Mouse (Mus musculus) retina, postnatal 1 day (tissue): ENCODE results near the gene Olfr103.

Experiments
- DNase-seq: peaks from one replicate; pipeline ENCODE4 v3.0.0-alpha.2; 2012

The Olfr103 gene

DNA sequence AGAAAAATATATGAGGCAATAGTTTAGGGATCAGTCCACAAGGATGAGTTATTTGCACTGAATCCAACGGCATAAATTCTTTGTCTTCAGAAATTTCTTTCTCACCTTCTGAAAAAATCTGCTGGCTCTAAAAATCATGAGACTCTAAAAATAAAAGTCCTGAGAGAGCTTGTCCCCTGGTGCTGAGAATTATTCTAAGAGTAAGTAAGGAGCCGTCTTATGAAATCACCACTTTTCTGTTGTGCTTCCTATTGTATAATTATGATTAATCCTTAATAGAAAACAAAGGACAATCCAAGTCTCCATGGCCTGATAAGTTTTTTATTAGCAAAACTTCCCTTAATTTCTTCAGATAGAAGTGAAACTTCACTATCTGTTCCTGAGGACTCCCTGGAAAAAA is at the start of gene Olfr103:
Gene Olfr103, minus strand, starts transcription at position 101 of the 400 bp plus-strand sequence.
- DNase-seq: no peak

DNA sequence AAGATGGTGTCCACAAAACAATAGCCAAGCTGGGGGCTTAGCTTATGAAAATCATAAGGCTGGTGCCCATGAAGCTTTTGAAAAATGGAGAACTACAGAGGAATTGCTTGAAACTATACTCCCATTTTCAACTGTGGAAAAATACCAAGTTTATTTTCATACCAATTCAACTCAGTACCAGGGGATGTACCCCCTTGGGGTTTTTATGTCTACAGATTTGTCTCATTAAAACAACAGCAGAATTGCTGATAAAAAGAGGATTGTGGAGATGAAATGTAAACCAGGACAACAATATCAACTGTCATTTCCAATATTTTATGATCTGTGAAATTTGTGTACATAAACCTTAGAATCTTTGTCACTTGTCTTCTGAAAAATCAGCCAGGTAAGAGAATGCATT is 39.2 kb upstream of the Olfr103 start, which contains the start of gene Olfr105-ps:
Gene Olfr105-ps, plus strand, starts transcription at position 301 of the 400 bp plus-strand sequence.
- DNase-seq: no peak

DNA sequence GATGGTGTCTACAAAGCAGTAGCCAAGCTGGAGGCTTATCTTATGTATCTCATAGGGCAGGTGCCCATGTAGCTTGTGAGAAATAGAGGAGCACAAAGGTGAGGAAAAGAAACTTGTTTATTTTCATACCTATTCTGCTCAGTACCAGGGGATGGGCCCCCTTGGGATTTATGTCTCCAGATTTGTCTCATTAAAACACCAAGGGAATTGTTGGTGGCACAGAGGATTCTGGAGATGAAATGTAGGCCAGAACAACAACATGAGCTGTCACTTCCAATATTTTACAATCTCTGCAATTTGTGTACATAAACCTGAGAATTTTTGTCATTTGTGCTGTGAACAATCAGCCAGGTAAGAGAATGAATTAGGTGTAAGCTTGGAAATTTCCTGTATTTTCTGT is 19.8 kb upstream of the Olfr103 start, which contains the start of gene Olfr104-ps:
Gene Olfr104-ps, plus strand, starts transcription at position 301 of the 400 bp plus-strand sequence.
- DNase-seq: no peak

DNA sequence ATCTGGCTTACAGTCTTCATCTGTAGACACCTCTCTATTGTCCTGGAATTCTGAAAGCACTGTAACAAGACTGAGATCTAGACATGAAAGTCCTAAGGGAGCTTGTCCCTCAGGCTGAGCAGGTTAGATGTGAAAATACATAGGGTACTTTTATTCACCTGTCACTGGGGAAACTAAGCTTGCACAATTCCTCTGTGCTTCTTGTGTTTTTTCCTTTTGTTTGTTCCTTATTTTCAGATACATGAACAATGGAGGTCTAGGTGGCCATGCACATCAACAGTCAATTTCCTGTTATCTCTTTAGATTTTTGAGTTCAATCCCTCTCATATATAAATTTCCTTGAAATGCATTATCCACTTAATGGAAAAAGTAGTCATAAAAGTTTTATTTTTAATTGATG is 22.5 kb downstream of the Olfr103 start, which contains the start of gene Olfr102:
Gene Olfr102, minus strand, starts transcription at position 101 of the 400 bp plus-strand sequence.
- no peak for DNase-seq

DNA sequence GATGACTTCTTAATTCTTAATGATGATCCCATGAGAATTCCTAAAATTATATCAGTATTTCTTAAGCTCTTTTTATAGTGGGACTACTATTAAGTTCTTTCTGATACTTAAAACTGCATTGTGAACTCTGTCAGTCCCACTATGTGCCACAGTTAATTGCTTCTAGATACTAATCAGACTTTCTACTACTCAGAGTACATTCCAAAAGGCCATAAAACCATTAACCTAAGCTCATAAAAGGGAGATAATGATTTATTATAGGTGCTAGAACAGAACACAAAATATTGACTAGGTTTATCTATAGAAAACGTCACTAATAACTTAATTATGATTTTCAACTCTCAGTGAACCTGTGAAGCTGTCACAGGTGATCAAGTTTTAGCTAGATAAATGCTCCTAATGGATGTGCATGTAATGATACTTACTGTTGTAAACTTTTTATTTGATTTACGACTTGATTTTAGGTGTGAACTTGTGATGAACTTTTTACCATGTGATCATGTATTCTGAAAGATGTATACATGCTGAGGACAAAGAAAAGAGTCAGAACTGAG is 29.3 kb downstream of the Olfr103 start:
- no peak for DNase-seq

DNA sequence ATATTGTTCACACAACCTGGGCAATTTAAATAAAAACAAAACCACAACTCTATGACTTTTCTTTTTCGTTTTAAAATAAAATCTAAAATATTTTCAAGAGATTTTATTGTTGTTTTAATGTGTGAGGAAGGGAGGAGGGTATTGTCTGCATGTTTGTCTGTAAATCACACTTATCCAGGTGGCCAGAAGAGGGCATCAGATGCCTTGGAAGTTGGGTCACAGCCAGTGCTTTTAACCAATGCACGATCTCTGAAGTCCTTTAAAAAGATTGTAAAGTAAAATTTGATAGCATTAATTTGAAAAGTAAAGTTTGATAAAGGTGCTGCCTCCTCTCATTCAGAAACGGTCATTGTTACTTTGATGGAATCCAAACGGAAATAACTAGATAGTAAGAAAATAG is 31.0 kb downstream of the Olfr103 start:
- no peak for DNase-seq

DNA sequence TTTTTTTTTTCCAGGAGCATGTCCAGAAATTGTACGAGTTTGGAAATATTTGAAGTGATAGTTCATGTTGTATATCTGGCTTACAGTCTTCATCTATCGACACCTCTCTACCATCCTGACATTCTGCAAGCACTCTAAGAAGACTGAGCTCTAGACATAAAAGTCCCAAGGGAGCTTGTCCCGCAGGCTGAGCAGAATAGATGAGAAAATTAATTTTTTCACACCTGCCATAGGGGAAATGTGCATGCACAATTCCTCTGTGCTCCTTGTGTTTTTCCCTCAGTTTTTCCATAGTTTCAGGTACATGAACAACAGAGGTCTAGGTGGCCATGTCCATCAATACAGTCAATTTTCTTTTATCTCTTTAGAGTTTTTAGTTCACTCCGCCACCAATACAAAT is 35.3 kb downstream of the Olfr103 start, which contains the start of gene Olfr101:
Gene Olfr101, minus strand, starts transcription at position 101 of the 400 bp plus-strand sequence.
- no peak for DNase-seq
